Mouse (Mus musculus) thymus, adult 2 months (tissue): Measurements from ENCODE around the gene Fubp3.

Source experiments
- CTCF ChIP-seq: fragments of 200-500 bp; IDR thresholded peaks from 2 replicates; pipeline ENCODE4 v1.5.1; 2012; ENCODE audit warnings: mild to moderate bottlenecking, control low read depth, low read length, moderate library complexity, borderline replicate concordance; ENCODE audit not compliant: control insufficient read depth, poor library complexity, insufficient read depth; ENCODE audit errors: extremely low read depth
- POLR2A ChIP-seq: fragments of 200-500 bp; IDR thresholded peaks from 2 replicates; pipeline ENCODE4 v1.6.1; 2012; ENCODE audit warnings: mild to moderate bottlenecking, low read length, control low read depth, moderate library complexity; ENCODE audit not compliant: control insufficient read depth, poor library complexity, insufficient read depth; ENCODE audit errors: extremely low read depth

DNA sequence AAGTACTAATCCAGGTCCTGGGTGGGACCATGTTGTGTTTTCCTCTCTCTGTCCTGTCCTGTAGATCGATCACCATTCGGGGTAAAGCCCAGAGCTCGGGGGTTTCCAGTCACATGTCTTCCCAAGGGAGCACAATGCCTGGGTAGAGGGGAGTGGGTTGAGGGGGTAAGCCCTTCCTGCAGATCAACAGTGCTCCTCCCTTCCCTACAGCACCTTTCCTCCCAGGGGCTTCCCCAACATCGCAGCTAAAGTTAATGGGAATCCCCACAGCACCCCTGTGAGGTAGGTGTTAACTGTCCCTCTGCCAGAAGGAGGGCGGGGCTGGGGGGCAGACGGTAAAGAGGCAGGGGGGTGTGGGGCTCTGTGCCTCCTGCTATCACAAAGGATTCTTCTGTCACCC, 40.2 kb downstream of the Fubp3 start:
- TF ChIP-seq POLR2A, result no peak
- TF ChIP-seq CTCF, result no peak
